Mouse (Mus musculus): Measurements from ENCODE around the gene Brd3os.

Gene Brd3os

GRCm38 (mm10) chr2:27413936-27414657, 28.0 kb upstream of the Brd3os start:
- CTCF ChIA-PET = interaction anchor here in 2 of 4 experiments (0.6 to 1.6 kb wide), 4 partner anchors 9 to 376 kb away, joined by 3 to 7 read pairs (median 4); no protein-coding TSS in a partner anchor
- POLR2A ChIA-PET = interaction anchor here (0.6 to 1.9 kb wide), 8 partner anchors 8 to 102 kb away, joined by 3 to 10 read pairs (median 4); partner anchors contain the start of gene Vav2 (in 1 of the 4)

DNA sequence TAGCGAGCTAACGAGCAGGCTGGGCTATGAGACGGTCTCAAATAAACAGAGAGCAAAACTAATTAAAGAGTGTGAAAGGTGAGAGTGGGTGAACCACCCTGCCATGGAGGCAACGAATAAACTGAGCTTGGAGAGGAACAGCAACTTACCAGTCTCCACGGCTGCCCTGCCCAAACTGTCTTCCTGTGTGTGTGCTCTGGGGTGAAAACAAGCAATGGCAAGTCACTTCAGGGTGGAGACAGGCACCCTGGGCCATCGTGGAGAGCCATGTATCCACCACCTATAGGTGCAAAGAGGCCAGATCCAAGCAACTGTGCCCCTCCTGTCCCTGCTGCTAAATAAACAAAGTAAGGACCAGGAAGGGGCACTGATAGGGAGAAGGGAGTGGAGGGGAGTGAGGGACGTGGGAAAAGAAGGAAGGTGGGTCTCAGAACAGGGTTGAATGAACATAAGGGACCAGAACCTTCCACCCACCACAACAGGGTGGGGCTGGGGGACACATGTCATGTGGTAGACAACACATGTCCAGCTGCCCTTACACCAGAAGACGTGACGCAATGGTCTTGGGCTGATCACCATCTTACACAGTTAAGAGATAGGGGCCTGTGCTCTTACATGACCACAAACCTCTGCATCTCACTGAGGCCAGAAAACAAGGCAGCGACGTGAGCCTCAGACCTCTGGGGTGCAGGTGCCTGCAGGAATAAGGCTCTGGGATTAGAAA, 26.9 kb upstream of the Brd3os start:
- CTCF ChIA-PET = interaction anchor here in 2 of 4 experiments (1.2 to 2.2 kb wide), 3 partner anchors 13 kb away, joined by 4 to 11 read pairs (median 7); no protein-coding TSS in a partner anchor
- POLR2A ChIA-PET = interaction anchor here in 3 of 4 experiments (0.7 to 2.3 kb wide), 8 partner anchors 9 to 235 kb away, joined by 3 to 10 read pairs (median 4); partner anchors contain the start of genes Brd3os (in 1 of the 3) and Vav2 (in 1 of the 3)

- CTCF ChIA-PET = interaction anchor here in 2 of 4 experiments (0.8 to 2.2 kb wide), 2 partner anchors 9 to 12 kb away, joined by 3 to 11 read pairs; no protein-coding TSS in a partner anchor
- POLR2A ChIA-PET = interaction anchor here in 3 of 4 experiments (0.6 to 2.3 kb wide), 8 partner anchors 9 to 142 kb away, joined by 3 to 8 read pairs (median 5); partner anchors contain the start of gene Vav2 (in 2 of the 3)
Observed at GRCm38 (mm10) chr2:27416425-27416824, 25.7 kb upstream of the Brd3os start.

GRCm38 (mm10) chr2:27417648-27418153, 24.4 kb upstream of the Brd3os start:
- ChIA-PET CTCF (interaction anchor here in 2 of 4 experiments (1.3 to 2.2 kb wide), 2 partner anchors 10 to 11 kb away, joined by 5 to 11 read pairs; no protein-coding TSS in a partner anchor), POLR2A (interaction anchor here in 2 of 4 experiments (0.6 to 2.2 kb wide), 5 partner anchors 8 to 102 kb away, joined by 3 to 8 read pairs (median 5); partner anchors contain the start of gene Vav2 (in 1 of the 2))

GRCm38 (mm10) chr2:27418577-27419070, 23.5 kb upstream of the Brd3os start:
- ChIA-PET POLR2A (interaction anchor here in 2 of 4 experiments (1.1 to 1.4 kb wide), 2 partner anchors 10 to 87 kb away, joined by 3 to 4 read pairs; no protein-coding TSS in a partner anchor), CTCF (interaction anchor here in 1 of 4 experiments (1.3 kb wide), 1 partner anchor 10 kb away, joined by 5 read pairs; no protein-coding TSS in a partner anchor)

DNA sequence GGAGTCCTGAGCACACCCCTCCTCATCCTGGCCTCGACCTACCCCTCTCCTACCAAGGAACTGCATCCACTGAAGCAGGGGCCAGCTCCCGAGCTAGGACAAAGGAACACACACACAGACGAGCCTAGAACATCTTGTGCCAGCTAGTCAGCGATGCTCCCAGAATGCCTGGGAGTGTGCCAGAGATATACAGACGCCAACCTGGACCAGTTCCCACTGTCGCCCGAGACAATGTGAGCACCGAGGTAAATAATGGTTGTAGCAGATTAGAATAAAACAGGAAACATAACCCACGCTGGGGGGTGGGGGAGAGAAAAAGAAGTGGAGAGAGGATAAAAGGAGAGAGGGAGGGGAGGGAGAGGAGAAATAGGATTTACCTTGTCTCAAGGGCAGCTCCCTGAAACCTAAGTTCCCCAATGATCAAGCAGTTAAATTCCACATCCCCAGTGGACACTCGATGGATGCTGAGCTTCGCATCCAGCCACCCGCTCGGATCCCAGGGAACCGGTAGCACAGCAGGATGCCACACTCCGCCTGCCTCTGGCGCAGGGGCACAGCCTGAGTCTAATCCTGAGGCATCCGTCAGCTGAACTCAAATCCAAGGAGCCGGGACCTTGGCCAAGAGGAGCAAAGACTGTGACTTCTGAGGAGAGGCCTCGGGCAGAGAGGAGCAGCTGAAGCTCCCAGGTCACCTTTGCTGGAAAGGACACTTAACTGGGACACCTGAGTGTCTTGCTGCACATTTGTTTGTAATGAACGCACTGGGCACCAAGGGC, 20.6 kb upstream of the Brd3os start:
- CTCF ChIA-PET = interaction anchor here in 1 of 4 experiments (1.1 kb wide), 1 partner anchor 141 kb away, joined by 3 read pairs; no protein-coding TSS in a partner anchor
- POLR2A ChIA-PET = interaction anchor here (0.7 to 1.9 kb wide), 7 partner anchors 9 to 276 kb away, joined by 3 to 7 read pairs (median 4); partner anchors contain the start of gene Brd3os (in 1 of the 4)

DNA sequence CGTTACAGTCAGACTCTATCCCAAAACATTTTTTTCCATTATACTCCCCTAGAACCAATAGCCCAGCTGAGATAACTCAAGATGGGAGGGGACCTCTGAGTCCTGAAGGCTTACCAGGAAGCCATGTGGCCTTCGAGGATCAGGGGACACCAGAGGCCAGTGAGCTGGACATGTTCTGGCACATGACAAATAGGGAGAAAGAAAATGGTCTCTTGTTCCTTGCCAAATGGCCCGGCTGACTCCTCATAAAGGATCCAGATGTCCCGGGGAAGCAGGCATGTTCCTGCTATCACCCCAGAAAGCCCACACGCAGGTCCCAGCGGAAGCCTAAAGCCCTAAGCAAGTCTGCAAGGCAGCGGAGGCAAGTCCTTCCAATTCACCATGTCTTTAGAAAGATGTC, 18.5 kb upstream of the Brd3os start:
- ChIA-PET CTCF (no interaction called here), POLR2A (interaction anchor here in 3 of 4 experiments (0.6 to 2.4 kb wide), 5 partner anchors 10 to 98 kb away, joined by 3 to 7 read pairs (median 3); partner anchors contain the start of gene Brd3os (in 2 of the 3))

DNA sequence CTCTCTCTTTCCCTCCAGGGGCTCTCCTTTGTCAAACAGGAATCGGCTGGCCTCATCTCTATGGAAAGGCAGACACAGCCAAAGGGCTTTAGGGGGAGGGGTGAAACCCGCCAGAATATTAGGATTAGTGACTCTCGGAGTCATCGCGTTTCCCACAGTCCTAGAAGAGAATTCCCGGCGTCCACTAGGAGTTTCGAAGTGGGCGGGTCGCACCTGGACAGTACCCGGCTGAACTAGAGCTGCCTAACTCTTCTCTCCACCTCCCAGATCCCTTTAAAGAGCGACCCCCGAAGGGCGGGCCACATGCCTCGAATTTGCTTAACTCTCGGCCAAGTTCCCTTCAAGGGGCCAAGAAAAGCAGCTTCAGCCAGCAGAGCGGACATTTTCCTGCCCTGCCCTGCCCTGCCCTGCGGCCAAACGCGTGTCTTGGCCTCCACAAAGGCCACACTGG, 16.9 kb upstream of the Brd3os start:
- CTCF ChIA-PET = interaction anchor here in 2 of 4 experiments (0.9 to 3.7 kb wide), 5 partner anchors 9 to 144 kb away, joined by 3 to 36 read pairs (median 4); no protein-coding TSS in a partner anchor
- POLR2A ChIA-PET = interaction anchor here in 3 of 4 experiments (0.5 to 4.6 kb wide), 10 partner anchors 8 to 322 kb away, joined by 3 to 32 read pairs (median 5); partner anchors contain the start of gene Brd3os (in 1 of the 3)

- ChIA-PET POLR2A (interaction anchor here in 3 of 4 experiments (0.7 to 4.6 kb wide), 17 partner anchors 9 to 321 kb away, joined by 3 to 32 read pairs (median 4); partner anchors contain the start of gene Brd3os (in 3 of the 3)), CTCF (interaction anchor here in 3 of 4 experiments (0.5 to 4.0 kb wide), 11 partner anchors 9 to 408 kb away, joined by 3 to 80 read pairs (median 3); no protein-coding TSS in a partner anchor)
Observed at GRCm38 (mm10) chr2:27425751-27426405, 16.2 kb upstream of the Brd3os start.

GRCm38 (mm10) chr2:27426406-27426854, 15.7 kb upstream of the Brd3os start:
- POLR2A ChIA-PET = interaction anchor here in 3 of 4 experiments (0.7 to 4.6 kb wide), 25 partner anchors 9 to 494 kb away, joined by 3 to 32 read pairs (median 6); partner anchors contain the start of genes Brd3os (in 3 of the 3) and Wdr5 (in 1 of the 3)
- CTCF ChIA-PET = interaction anchor here (0.5 to 4.0 kb wide), 18 partner anchors 15 to 905 kb away, joined by 3 to 80 read pairs (median 7); partner anchors contain the start of gene Brd3os (in 2 of the 4)

DNA sequence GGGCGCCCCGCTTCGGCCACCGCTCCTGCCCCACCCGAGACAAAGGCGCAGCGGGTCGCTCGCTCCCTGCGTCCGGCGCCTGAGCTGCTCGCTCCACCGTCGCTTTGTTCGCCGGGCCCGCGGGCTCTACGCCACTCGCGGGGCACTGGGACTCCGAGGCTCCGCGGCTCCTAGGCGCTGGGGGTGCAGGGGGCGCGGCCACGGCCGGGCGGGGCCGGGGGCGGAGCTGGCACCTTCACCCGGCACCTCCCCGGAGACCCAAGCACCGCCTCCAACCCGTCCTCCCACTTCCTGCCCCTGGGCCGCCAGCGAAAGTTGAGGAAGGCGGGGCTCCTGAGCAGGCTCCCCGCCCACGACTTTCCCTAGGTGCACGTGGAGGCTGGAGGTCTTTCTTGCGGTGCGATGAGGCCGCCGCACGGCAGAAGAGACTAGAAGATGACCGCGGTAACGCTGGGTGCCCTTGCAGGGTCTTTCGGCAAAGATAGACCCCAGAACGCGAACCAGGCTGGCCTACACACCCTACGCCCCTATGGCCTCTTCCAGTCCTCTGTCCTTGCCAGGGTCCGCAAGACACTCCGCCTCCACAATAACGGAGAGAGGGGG, 15.2 kb upstream of the Brd3os start, which contains the start of gene Vav2:
TSS of gene Vav2 (minus strand) at position 179 of the 603 bp plus-strand sequence.
- ChIA-PET CTCF (interaction anchor here (0.5 to 4.0 kb wide), 29 partner anchors 11 to 1870 kb away, joined by 3 to 80 read pairs (median 6); partner anchors contain the start of genes Brd3os (in 3 of the 4) and Fam163b (in 1 of the 4)), POLR2A (interaction anchor here in 3 of 4 experiments (0.5 to 4.6 kb wide), 35 partner anchors 10 to 494 kb away, joined by 3 to 32 read pairs (median 4); partner anchors contain the start of genes Brd3os (in 3 of the 3) and Wdr5 (in 1 of the 3))

DNA sequence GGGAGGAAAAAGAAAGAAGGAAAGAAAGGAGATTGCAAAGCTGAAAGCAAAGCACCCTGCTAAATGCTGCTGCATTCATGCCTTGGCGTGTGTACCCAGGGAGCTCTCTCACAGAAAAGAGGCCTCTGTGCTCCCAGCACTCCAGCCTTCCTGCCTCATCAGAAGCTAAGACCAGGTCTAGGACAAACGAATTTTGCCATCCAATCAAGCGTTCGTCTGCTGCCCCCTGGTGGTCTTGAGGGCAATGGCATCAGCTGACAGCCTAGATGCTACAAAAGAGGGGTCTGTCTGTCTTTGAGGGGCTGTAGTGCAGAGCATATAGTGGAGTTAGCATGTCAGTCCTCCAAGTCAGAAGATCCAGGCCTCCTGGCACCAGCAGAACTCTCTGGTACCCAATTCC, 14.1 kb upstream of the Brd3os start:
- CTCF ChIA-PET = interaction anchor here (0.6 to 4.0 kb wide), 94 partner anchors 8 to 844 kb away, joined by 3 to 80 read pairs (median 4); partner anchors contain the start of genes Brd3os (in 3 of the 4) and Fam163b (in 1 of the 4)
- POLR2A ChIA-PET = interaction anchor here (0.6 to 4.6 kb wide), 28 partner anchors 9 to 495 kb away, joined by 3 to 32 read pairs (median 4); partner anchors contain the start of genes Brd3os (in 2 of the 4) and Adamtsl2 (in 1 of the 4)

GRCm38 (mm10) chr2:27430621-27431020, 11.5 kb upstream of the Brd3os start:
- CTCF ChIA-PET = interaction anchor here in 1 of 4 experiments (1.6 kb wide), 1 partner anchor 150 kb away, joined by 11 read pairs; no protein-coding TSS in a partner anchor
- POLR2A ChIA-PET = interaction anchor here in 1 of 4 experiments (1.1 to 1.4 kb wide), 3 partner anchors 11 to 108 kb away, joined by 3 to 4 read pairs (median 4); partner anchors contain the start of gene Brd3os

GRCm38 (mm10) chr2:27432599-27432998, 9.5 kb upstream of the Brd3os start:
- ChIA-PET POLR2A (no interaction called here), CTCF (no interaction called here)

DNA sequence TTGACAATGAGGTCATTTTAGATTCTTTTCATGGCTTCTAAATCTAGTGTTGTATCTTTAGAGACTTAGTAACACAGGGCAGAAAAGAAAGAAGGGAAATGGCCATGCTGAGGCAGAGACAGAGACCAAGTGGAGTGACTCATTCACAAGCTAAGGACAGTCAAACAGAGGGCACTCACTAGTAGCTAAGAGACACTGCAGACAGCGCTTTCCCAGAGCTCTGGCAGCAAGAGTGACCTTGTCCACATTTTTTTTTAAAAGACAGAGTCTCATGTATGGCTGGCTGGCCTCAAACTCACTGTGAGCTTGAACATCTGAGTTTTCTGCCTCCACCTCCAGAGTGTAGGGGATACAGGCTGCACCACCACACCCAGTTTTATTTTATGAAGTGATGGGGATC, 4.2 kb upstream of the Brd3os start:
- POLR2A ChIA-PET = interaction anchor here in 3 of 4 experiments (0.7 to 1.4 kb wide), 5 partner anchors 10 to 445 kb away, joined by 3 to 5 read pairs (median 3); no protein-coding TSS in a partner anchor
- CTCF ChIA-PET = interaction anchor here (0.6 to 3.0 kb wide), 12 partner anchors 9 to 398 kb away, joined by 3 to 21 read pairs (median 3); partner anchors contain the start of gene Vav2 (in 1 of the 4)
